Mouse (Mus musculus): Measurements from ENCODE around the gene F13a1.

F13a1 gene

DNA sequence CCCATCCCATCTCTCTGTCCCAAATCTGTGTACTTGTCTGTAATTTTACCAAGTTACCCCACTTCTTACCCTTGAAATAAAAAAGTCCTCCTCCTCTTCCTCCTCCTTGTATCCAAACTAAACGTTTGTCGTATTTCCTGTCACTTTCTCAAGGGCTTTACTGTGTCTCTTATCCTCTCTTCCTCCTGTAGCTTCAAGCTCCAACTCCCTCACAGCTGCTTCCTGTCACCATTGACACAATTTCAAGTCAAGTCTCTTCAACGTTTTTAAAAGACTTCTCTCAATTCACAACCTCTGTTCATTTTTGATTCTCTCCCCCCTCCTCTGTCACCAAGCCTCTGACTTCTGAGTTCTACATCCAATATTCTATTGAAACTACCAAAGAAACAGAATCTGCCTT, at the start of gene F13a1:
F13a1 (minus strand) TSS at position 119 of the 400 bp plus-strand sequence.
- DNase-seq = peak; percentile 8

DNA sequence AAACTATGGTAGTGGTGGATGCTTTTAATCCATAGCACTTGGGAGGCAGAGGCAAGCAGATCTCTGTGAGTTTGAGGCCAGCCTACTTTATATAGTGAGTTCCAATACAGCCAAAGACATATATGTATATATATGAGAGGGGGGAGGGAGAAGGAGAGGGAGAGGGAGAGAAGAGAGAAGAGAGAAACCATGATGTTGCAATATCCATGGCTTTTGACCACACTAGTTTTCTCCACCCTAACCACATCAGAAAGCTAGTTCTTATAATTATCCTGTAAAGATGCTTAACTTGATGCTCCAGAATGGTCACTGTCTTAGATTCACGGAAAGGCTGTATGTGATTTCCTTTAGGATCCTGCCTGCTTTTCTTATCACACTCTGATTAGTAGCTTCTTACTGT, 41.6 kb upstream of the F13a1 start:
- no peak for DNase-seq

DNA sequence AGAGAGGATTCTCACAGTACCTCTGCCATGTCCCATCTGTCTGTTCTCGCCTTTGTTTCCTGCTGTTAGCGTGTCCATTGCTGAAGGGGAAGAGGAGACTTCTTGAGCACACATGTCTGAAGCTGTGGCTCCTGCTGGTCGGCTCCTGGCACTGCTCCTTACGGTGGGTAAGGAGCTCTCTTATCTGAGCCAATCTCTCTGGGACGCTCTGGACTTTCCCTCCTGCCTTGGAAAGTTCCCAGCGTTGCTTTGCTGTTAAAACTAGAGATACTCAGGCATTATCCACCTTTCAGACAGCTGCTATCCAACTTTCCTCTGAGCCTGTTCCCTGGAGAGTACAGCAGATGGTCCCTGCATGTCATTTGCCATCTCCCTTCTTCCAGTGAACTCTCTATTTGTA, 39.1 kb upstream of the F13a1 start:
- no peak for DNase-seq

- no peak for DNase-seq
These were observed 31.6 kb upstream of the F13a1 start for GRCm38 (mm10) chr13:37081506-37082241.

- peak; percentile 8 for DNase-seq
These were observed 21.3 kb upstream of the F13a1 start for GRCm38 (mm10) chr13:37071390-37071789.

- DNase-seq = no peak
These were observed 20.8 kb upstream of the F13a1 start for GRCm38 (mm10) chr13:37070824-37071223.

DNA sequence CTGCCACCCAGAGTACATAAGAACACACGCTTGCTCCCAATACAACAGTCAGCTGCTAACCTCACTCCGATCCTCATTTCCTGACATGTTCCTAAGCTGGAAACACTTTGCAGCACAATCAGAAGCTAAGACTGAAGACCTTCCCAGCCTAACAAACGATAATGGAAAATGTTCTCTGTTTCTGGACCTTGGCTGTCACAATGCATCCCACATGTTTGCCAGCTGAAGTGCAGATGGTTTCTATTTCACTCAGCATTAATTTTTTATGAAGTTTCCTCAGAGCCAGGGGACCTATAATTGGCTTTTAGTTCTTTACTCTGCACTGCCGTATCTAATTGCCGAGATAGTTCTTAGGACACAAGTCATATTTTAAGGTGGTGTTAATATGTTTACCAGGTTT, 10.8 kb upstream of the F13a1 start:
- peak; percentile 13 for DNase-seq

DNA sequence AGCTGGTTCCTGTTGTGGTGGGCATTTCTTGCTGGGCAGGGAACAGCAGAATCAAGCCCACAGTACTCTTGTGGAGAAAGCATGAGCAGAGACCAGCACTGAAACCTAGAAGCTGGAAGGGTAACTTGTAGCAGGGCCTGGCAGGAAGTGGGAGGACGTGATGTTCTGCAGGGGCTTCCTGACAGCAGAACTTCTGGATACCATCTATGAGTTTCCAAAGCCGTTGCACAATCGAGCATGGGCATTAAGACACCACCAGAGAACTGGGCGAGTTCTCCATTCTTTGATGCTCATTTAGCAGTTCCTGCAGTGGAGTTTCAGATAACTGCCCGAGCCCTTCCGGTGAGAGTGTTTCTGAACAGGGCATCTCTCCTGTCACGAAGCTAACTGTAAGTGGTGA, 6.6 kb upstream of the F13a1 start:
- DNase-seq = peak; percentile 3

DNA sequence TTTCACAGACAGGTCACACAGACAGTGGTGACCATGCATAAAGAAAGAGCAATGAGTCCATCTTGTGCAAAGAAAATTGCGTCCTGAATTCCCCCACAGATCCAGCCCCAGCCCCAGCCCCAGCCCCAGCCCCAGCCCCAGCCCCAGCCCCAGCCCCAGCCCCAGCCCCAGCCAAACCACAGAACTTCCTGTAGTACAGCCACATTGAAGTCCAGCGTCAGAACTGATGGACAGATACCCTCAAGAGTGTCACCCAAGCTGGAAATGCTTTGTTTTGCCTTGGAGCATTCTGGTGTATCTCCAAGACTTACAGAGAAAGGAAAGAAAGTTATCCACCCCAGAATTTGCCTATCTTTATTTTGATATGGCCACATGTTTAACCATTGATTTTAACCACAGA, 413 bp downstream of the F13a1 start:
- no peak for DNase-seq

DNA sequence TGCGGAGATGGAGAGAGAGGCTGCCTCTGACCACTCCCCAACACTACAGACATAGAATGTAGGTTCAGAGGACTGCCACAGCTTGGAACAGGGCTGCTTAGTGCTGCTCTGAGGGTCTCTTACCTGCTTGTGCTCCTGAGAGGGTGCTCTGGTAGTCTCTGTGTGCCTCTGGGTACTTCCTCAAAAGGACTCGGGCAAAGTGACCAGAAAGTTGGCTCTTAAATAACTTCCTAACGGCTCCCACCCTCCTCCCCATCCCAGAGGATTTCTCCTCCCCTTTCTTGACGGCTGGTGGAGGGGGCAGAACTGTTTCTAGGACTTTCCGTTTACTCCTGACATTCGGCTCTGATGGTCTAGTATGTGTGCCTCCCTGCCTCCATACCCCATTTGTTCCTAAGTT, 1.0 kb downstream of the F13a1 start:
- no peak for DNase-seq

GRCm38 (mm10) chr13:37045005-37045404, 5.0 kb downstream of the F13a1 start:
- peak; percentile 6 for DNase-seq

DNA sequence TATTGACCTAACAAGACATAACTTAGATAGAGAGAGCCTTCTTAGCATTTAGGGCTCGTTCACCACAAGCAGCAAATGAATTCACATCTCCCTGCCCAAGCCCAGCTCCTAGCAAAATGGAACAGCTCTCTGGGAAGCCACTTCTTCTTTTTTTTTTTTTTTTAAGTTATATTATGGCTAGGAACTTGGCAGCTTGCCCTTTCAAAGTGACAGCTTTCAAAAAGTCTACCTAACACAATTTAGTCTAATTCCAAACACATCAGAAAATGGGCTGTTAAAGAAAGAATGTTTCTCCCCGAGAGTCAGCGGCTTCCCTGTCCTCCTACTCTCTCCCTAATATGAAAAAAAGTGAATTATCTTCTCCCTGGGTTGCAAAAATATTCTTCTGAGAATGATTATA, 15.3 kb downstream of the F13a1 start:
- no peak for DNase-seq

DNA sequence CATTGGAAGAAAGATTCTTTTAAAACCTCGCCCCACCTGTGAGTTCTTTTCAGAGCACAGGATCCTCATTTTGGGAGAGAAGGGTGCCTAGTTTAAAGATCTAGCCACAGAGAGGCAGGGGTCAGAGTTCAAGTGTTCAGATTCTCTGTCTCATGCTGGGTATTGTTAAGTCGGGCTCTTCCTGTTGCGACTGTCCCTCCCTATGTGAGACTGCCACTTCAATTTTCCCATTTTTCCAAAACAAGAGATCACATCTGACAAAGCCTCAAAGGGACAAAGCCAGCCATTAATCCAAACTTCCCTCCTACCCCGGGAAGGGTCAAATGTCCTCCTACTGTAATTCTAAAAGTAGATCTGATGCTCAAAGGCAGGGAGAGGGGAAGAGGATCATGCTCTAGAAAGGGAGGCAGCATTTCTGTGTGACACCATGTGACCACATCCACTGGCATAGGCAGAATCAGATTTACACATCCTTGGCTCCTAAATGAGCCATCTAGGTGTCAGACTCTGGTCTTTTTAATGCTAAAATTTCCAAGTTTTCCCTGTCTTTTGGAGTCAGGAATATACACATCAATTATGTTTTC, 24.0 kb downstream of the F13a1 start:
- no peak for DNase-seq

GRCm38 (mm10) chr13:37021575-37021974, 28.5 kb downstream of the F13a1 start:
- no peak for DNase-seq

- DNase-seq = no peak
These were observed 39.3 kb downstream of the F13a1 start for GRCm38 (mm10) chr13:37010771-37011170.

DNA sequence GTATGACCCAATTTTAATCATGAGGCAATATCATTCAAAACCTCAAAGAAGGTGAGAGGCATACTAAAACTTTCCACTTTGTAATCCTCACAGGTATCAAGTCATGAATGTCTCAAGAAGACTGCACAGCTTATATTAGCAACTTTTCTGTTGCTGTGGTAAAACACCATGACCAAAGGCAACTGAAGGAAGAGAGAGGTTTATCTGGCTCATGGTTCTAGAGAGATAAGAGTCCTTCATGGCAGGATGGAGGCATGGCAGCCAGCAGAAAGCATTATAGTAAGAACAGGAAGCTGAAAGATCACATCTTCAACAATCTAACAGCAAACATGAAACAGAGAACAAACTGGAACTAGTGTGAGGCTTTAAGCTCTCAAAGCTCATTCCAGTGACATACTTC, 43.8 kb downstream of the F13a1 start:
- DNase-seq = no peak

GRCm38 (mm10) chr13:36999210-36999705, 50.8 kb downstream of the F13a1 start:
- no peak for DNase-seq

DNA sequence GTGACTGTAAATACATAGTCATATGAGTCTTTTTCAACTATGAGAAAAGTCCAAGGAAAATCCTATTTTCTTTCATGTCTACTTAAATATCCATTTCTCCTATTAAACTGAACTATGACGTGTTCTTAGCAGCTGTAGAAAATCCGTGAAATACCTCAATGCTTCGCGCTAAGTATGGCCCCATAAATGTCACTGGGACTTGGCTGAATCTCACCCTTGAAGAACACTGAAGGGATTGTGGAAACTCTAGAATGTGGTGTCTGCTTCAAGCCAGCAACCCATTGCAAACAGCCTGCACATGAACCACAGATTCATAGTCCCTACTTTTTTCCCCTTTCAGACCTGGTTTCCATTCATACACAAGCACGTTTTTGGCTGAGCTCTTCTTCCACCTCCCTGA, 56.5 kb downstream of the F13a1 start:
- no peak for DNase-seq

DNA sequence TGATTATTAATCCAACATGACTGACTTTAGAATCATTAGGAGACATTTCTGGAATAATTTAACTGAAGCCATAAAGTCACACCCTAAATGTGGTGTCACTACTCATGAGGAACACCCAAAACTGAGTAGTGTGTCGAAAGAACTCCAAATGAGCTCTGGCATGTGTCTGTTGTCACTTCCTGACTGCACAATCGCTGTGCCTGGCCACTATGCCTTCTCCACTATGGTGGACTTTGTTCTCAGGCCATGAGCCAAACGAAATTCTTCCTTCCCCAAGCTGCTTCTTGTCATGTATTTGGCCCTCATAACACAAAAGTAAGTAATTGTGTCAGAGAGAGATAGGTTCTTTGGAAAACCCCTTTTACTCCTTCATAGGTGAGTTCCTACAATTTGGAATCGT, 61.7 kb downstream of the F13a1 start:
- DNase-seq = no peak

DNA sequence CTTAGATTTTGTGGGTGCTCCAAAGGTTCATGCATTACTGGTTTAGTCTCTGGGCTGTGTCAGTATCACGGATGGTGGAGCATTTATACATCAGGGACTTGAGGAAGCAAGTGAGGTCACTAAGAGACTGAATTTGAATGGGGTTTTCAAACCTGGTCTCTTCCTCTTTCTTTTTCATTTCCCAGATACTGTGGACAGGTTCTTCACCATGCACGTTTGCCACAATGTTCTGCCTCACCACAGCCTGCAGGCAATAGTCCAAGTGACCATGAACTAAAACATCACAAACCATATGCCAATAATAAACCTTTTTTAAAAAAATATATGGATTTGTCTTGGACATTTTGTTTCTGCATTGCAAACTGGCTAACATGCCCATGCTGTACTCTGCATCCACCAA, 77.0 kb downstream of the F13a1 start:
- no peak for DNase-seq

DNA sequence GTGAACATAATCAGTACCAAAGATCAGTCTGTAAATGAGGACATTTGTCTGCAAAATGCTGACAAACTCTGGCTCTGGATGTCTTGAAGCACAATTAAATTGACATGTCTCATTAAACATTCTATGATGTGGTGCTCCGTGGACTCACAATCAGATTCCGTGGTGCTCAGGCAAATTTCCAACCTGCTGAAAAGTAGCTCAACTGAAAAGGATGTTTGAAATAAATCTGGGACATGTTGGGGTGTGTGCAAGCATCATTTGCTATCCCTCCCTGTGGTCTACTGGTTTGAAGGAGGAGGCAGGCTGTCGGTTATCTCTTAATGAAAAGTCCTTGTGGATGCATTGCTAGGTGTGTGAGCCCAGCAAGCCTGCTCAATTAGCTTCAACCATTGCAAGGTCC, 77.8 kb downstream of the F13a1 start:
- no peak for DNase-seq

DNA sequence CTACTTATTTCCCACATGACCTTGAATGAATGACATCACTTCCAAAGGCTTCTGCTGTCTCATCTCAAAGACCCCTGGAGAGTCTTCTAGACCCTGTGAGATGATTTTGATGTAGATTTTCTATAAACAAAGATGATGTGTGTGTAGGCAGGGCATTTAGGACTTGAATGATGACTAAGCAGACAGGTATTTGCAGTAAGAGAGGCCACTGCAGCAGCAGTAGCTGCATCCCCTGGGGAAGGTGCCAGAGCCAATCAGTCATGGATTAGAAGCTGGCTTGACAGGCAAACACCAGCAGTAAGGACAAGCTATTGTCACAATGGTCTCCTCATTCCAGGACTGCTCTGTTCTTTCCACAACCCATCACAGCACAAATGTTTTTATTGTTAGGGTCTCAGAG, 87.1 kb downstream of the F13a1 start:
- DNase-seq = no peak

- no peak for DNase-seq
These were observed 91.0 kb downstream of the F13a1 start for GRCm38 (mm10) chr13:36958996-36959395.

GRCm38 (mm10) chr13:36954937-36955336, 95.1 kb downstream of the F13a1 start:
- no peak for DNase-seq

- DNase-seq = no peak
These were observed 96.4 kb downstream of the F13a1 start for GRCm38 (mm10) chr13:36953676-36954075.
